Mouse (Mus musculus): ENCODE data around the gene Eif4ebp2. TPM values are rescaled to one million over a fixed set of nuclear protein-coding genes. Genes with fewer than 3 reads are reported as not detected.
A peak's percentile ranks its signal among the peaks of the same experiment; 100 is the strongest.

Gene Eif4ebp2
- polyA plus RNA-seq, 1 experiment from 2014 or later, result 41.5 TPM

- H3K9me3 ChIP-seq (ENCODE audit: control insufficient read depth, low read length), result no peaks in the 10 kb centered on the region
- H3K27me3 ChIP-seq (ENCODE audit: control insufficient read depth, insufficient read depth, low read length), result no peaks in the 10 kb centered on the region
- ATAC-seq (replicated peaks; ENCODE audit: low FRiP score), result no peak
- no peaks in the 10 kb centered on the region for H3K4me1 ChIP-seq (replicated peaks; ENCODE audit: control insufficient read depth, insufficient read depth, low read length)
- H3K4me2 ChIP-seq (ENCODE audit: low read depth, low read length, severe bottlenecking), result no peak overlapping the region
- no peak overlapping the region for H3K9ac ChIP-seq (ENCODE audit: low read length)
- H3K36me3 ChIP-seq (ENCODE audit: control insufficient read depth, insufficient read depth, low read length), result no peaks in the 10 kb centered on the region
- whole genome bisulfite sequencing, result 92% methylated on average over 8 of the region's 8 CpGs
- H3K4me3 ChIP-seq (ENCODE audit: low read depth, low read length), result no peak overlapping the region
- no peak for DNase-seq (ENCODE audit: low spot score)
- no peak overlapping the region for H3K27ac ChIP-seq (ENCODE audit: low read depth, low read length)
Measured at GRCm38 (mm10) chr10:61486551-61487339, 34.3 kb upstream of the Eif4ebp2 start.

GRCm38 (mm10) chr10:61484801-61485200 is 32.3 kb upstream of the Eif4ebp2 start:
- Histone ChIP-seq H3K9ac (ENCODE audit: low read length) (no peak overlapping the region), H3K27me3 (ENCODE audit: control insufficient read depth, insufficient read depth, low read length) (no peaks in the 10 kb centered on the region), H3K27ac (ENCODE audit: low read depth, low read length) (no peak overlapping the region), H3K4me2 (ENCODE audit: low read depth, low read length, severe bottlenecking) (no peak overlapping the region), H3K4me1 (replicated peaks; ENCODE audit: control insufficient read depth, insufficient read depth, low read length) (no peaks in the 10 kb centered on the region), H3K4me3 (ENCODE audit: low read depth, low read length) (no peak overlapping the region), H3K9me3 (ENCODE audit: control insufficient read depth, low read length) (no peaks in the 10 kb centered on the region), H3K36me3 (ENCODE audit: control insufficient read depth, insufficient read depth, low read length) (no peaks in the 10 kb centered on the region)
- 87% methylated on average over 11 of the region's 11 CpGs for WGBS
- no peak for DNase-seq (ENCODE audit: low spot score)
- ATAC-seq (replicated peaks; ENCODE audit: low FRiP score), result no peak

- WGBS, result 91% methylated on average over 7 of the region's 7 CpGs
- ATAC-seq (replicated peaks; ENCODE audit: low FRiP score), result no peak
- Histone ChIP-seq H3K4me3 (ENCODE audit: low read depth, low read length) (no peak overlapping the region), H3K36me3 (ENCODE audit: control insufficient read depth, insufficient read depth, low read length) (no peaks in the 10 kb centered on the region), H3K4me1 (replicated peaks; ENCODE audit: control insufficient read depth, insufficient read depth, low read length) (no peaks in the 10 kb centered on the region), H3K27me3 (ENCODE audit: control insufficient read depth, insufficient read depth, low read length) (no peaks in the 10 kb centered on the region), H3K9ac (ENCODE audit: low read length) (no peak overlapping the region), H3K9me3 (ENCODE audit: control insufficient read depth, low read length) (no peaks in the 10 kb centered on the region), H3K4me2 (ENCODE audit: low read depth, low read length, severe bottlenecking) (no peak overlapping the region), H3K27ac (ENCODE audit: low read depth, low read length) (no peak overlapping the region)
- no peak for DNase-seq (ENCODE audit: low spot score)
Measured at GRCm38 (mm10) chr10:61482771-61483170, 30.3 kb upstream of the Eif4ebp2 start.

GRCm38 (mm10) chr10:61480488-61480887 is 28.0 kb upstream of the Eif4ebp2 start:
- WGBS, result 56% methylated on average over 1 of the region's 1 CpGs
- Histone ChIP-seq H3K9ac (ENCODE audit: low read length) (no peak overlapping the region), H3K9me3 (ENCODE audit: control insufficient read depth, low read length) (no peaks in the 10 kb centered on the region), H3K27me3 (ENCODE audit: control insufficient read depth, insufficient read depth, low read length) (no peaks in the 10 kb centered on the region), H3K27ac (ENCODE audit: low read depth, low read length) (no peak overlapping the region), H3K36me3 (ENCODE audit: control insufficient read depth, insufficient read depth, low read length) (no peaks in the 10 kb centered on the region), H3K4me1 (replicated peaks; ENCODE audit: control insufficient read depth, insufficient read depth, low read length) (0 out of 2 replicates have a peak, but pooled peaks cover 6% of the 10 kb centered on the region), H3K4me3 (ENCODE audit: low read depth, low read length) (no peak overlapping the region), H3K4me2 (ENCODE audit: low read depth, low read length, severe bottlenecking) (no peak overlapping the region)
- ATAC-seq (replicated peaks; ENCODE audit: low FRiP score) (no peak), DNase-seq (ENCODE audit: low spot score) (no peak)

GRCm38 (mm10) chr10:61479927-61480326 is 27.5 kb upstream of the Eif4ebp2 start:
- H3K27me3 ChIP-seq (ENCODE audit: control insufficient read depth, insufficient read depth, low read length), result no peaks in the 10 kb centered on the region

GRCm38 (mm10) chr10:61479461-61479860 is 27.0 kb upstream of the Eif4ebp2 start:
- H3K27me3 ChIP-seq (ENCODE audit: control insufficient read depth, insufficient read depth, low read length), result no peaks in the 10 kb centered on the region
- 94% methylated on average over 10 of the region's 10 CpGs for WGBS

More at GRCm38 (mm10) chr10:61479927-61480326, 27.5 kb upstream of the Eif4ebp2 start:
- Histone ChIP-seq H3K36me3 (ENCODE audit: control insufficient read depth, insufficient read depth, low read length) (no peaks in the 10 kb centered on the region), H3K9me3 (ENCODE audit: control insufficient read depth, low read length) (no peaks in the 10 kb centered on the region), H3K9ac (ENCODE audit: low read length) (no peak overlapping the region), H3K4me1 (replicated peaks; ENCODE audit: control insufficient read depth, insufficient read depth, low read length) (peaks cover 6% of the 10 kb centered on the region; the same call in 1 of the 2 replicates), H3K4me2 (ENCODE audit: low read depth, low read length, severe bottlenecking) (no peak overlapping the region), H3K27ac (ENCODE audit: low read depth, low read length) (no peak overlapping the region), H3K4me3 (ENCODE audit: low read depth, low read length) (no peak overlapping the region)
- DNase-seq (ENCODE audit: low spot score) (no peak), ATAC-seq (replicated peaks; ENCODE audit: low FRiP score) (no peak)
- 95% methylated on average over 4 of the region's 4 CpGs for WGBS

GRCm38 (mm10) chr10:61476440-61477165 is 24.1 kb upstream of the Eif4ebp2 start:
- H3K27ac ChIP-seq (ENCODE audit: low read depth, low read length), result no peak overlapping the region
- WGBS, result 2% methylated on average over 15 of the region's 15 CpGs
- no peak for ATAC-seq (replicated peaks; ENCODE audit: low FRiP score)
- no peaks in the 10 kb centered on the region for H3K27me3 ChIP-seq (ENCODE audit: control insufficient read depth, insufficient read depth, low read length)
- DNase-seq (ENCODE audit: low spot score), result peak; percentile 60
- H3K4me2 ChIP-seq (ENCODE audit: low read depth, low read length, severe bottlenecking), result peak overlapping the region; percentile 95
- H3K9ac ChIP-seq (ENCODE audit: low read length), result peak overlapping the region; percentile 76
- H3K4me3 ChIP-seq (ENCODE audit: low read depth, low read length), result peak overlapping the region; percentile 53
- H3K4me1 ChIP-seq (replicated peaks; ENCODE audit: control insufficient read depth, insufficient read depth, low read length), result peaks cover 6% of the 10 kb centered on the region; the same call in 1 of the 2 replicates
- H3K36me3 ChIP-seq (ENCODE audit: control insufficient read depth, insufficient read depth, low read length), result no peaks in the 10 kb centered on the region
- no peaks in the 10 kb centered on the region for H3K9me3 ChIP-seq (ENCODE audit: control insufficient read depth, low read length)

More at GRCm38 (mm10) chr10:61479461-61479860, 27.0 kb upstream of the Eif4ebp2 start:
- H3K4me2 ChIP-seq (ENCODE audit: low read depth, low read length, severe bottlenecking), result no peak overlapping the region
- no peak overlapping the region for H3K27ac ChIP-seq (ENCODE audit: low read depth, low read length)
- H3K9ac ChIP-seq (ENCODE audit: low read length), result no peak overlapping the region
- peaks cover 6% of the 10 kb centered on the region; the same call in 1 of the 2 replicates for H3K4me1 ChIP-seq (replicated peaks; ENCODE audit: control insufficient read depth, insufficient read depth, low read length)
- no peaks in the 10 kb centered on the region for H3K36me3 ChIP-seq (ENCODE audit: control insufficient read depth, insufficient read depth, low read length)
- H3K9me3 ChIP-seq (ENCODE audit: control insufficient read depth, low read length), result no peaks in the 10 kb centered on the region
- H3K4me3 ChIP-seq (ENCODE audit: low read depth, low read length), result no peak overlapping the region
- no peak for ATAC-seq (replicated peaks; ENCODE audit: low FRiP score)
- no peak for DNase-seq (ENCODE audit: low spot score)

- H3K9ac ChIP-seq (ENCODE audit: low read length), result peak within 1 kb of the TSS; percentile 76
- H3K4me3 ChIP-seq (ENCODE audit: low read depth, low read length), result peak within 1 kb of the TSS; percentile 53
- H3K27me3 ChIP-seq (ENCODE audit: control insufficient read depth, insufficient read depth, low read length), result no peaks in the 10 kb centered on the region
- H3K4me1 ChIP-seq (replicated peaks; ENCODE audit: control insufficient read depth, insufficient read depth, low read length), result peaks cover 6% of the 10 kb centered on the region; the same call in 1 of the 2 replicates
- ATAC-seq (replicated peaks; ENCODE audit: low FRiP score) (peak; percentile 98), DNase-seq (ENCODE audit: low spot score) (peak; percentile 97)
- no peaks in the 10 kb centered on the region for H3K36me3 ChIP-seq (ENCODE audit: control insufficient read depth, insufficient read depth, low read length)
- H3K27ac ChIP-seq (ENCODE audit: low read depth, low read length), result peak within 1 kb of the TSS; percentile 42; the same call in 1 of the 2 replicates
- peak within 1 kb of the TSS; percentile 95 for H3K4me2 ChIP-seq (ENCODE audit: low read depth, low read length, severe bottlenecking)
- under 1% methylated on average over 70 of the region's 70 CpGs for WGBS
- H3K9me3 ChIP-seq (ENCODE audit: control insufficient read depth, low read length), result no peaks in the 10 kb centered on the region
Measured at GRCm38 (mm10) chr10:61475594-61476439, 23.4 kb upstream of the Eif4ebp2 start, which contains the start of gene Lrrc20. Gene Lrrc20, plus strand, starts transcription at chr10:61475801.

Measured in forebrain, embryonic 11.5 days (tissue).